Mouse (Mus musculus) ES-Bruce4 (cell line): Measurements from ENCODE around the gene Akain1.

Experiments
- CTCF ChIP-seq: IDR thresholded peaks from one replicate; pipeline ENCODE4 v1.8.1; 2011; ENCODE audit warnings: low read depth, low read length
- EP300 ChIP-seq: IDR thresholded peaks from 2 replicates; pipeline ENCODE4 v1.6.1; 2011; ENCODE audit warnings: low read depth, low read length; ENCODE audit not compliant: insufficient read depth
- POLR2A ChIP-seq: IDR thresholded peaks from one replicate; pipeline ENCODE4 v1.8.1; 2011; ENCODE audit warnings: low read length; ENCODE audit not compliant: insufficient read depth

GRCm38 (mm10) chr17:69487884-69488283, 48.8 kb downstream of the Akain1 start:
- TF ChIP-seq CTCF (no peak), POLR2A (no peak), EP300 (no peak)
